Mouse (Mus musculus) B cell, adult 2 months (primary cell): ENCODE data around the gene Clec16a.

Experiments used
- DNase-seq, 2 experiments: peaks; one replicate each; pipeline ENCODE4 v3.0.0; 2022

The Clec16a gene

DNA sequence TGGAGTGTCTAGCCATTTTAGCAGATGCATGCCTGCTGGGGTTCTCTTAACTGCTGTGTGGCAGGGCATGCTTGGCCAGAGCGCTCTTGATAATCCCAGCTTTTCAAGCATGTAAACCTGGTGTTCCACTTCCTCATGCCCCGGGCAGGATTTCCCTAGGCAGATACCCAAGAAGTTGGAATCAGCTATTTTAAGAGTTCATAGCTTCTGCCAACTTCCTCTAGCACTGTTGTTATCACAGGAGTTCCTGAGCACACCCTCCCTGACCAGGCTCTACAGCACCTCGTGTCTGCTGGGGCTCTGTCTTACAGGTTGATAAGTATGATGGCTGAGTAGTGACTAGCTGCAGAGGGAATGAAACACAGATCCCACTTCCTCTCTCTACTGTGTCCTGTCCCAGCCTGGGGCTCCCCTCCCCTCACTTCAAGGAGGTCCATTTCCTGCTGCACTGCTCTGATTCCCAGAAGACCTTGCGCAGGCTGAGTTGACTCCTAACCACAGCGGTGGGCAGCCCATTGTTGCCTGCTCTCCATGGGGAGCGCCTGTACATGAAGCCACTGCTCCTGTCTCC, 144.7 kb downstream of the Clec16a start:
- DNase-seq: no peak

GRCm38 (mm10) chr16:10690442-10690841, 145.3 kb downstream of the Clec16a start:
- DNase-seq: no peak

- DNase-seq: no peak
Measured at GRCm38 (mm10) chr16:10691705-10692104, 146.6 kb downstream of the Clec16a start.

GRCm38 (mm10) chr16:10692848-10693247, 147.7 kb downstream of the Clec16a start:
- no peak for DNase-seq

DNA sequence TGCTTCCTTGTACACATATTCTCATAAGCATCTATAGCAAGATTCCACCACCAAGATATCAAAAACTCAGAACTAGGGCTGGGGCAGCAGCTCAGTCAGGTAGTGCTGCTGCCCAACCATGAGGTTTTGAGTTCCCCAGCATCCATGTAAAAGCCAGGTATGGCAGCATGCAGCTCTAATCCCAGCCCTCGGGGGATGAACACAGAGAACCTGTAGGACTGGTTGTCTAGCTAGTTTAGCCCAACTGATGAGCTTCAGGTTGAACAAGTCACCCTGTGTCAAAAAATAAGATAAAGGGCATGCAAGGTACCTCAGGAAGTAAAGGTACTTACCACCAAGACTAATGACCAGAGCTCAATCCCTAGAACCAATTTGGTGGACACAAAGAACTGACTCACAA, 148.3 kb downstream of the Clec16a start:
- DNase-seq: no peak

- no peak for DNase-seq
Measured at GRCm38 (mm10) chr16:10694414-10694851, 149.3 kb downstream of the Clec16a start.

DNA sequence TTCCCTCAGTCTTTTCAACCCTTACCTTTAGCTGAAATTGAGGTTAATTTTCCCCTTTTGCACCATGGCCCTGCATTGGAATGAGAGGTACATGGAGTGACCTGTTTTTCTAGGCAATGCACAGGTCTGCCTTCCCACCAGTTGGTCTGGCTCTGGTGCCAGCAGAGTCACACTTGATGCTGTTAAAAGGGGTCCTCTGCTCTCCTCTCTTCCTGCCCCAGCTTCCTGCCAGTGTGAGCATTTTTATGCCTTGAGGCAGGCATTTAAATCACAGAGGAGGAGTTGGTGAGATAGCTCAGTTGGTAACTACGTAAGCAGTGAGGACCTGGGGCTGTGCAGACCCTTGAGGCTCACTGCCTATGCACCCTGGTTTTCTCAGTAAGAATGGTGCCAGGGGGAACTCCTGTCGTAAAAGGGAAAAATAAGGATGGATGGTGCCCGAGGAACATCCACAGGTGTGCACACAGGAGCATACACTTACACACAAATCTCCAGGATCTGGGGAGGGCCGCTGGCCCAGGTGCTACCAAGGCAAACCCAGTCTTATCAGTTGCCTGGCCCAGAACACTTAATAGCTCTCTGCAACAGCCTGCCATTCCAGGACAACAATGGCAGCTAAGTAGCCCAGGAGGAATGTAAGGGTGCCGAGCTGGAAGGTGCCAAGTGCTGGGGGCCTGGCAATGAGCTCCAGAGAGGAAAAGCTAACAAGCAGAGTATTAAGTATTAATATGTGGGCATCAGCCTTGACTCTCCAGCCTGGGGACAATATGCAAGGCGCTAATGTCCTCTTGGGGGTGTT, 152.9 kb downstream of the Clec16a start:
- DNase-seq: no peak

- DNase-seq: no peak
Measured at GRCm38 (mm10) chr16:10699316-10699715, 154.2 kb downstream of the Clec16a start.

GRCm38 (mm10) chr16:10700160-10700559, 155.0 kb downstream of the Clec16a start:
- DNase-seq: no peak

DNA sequence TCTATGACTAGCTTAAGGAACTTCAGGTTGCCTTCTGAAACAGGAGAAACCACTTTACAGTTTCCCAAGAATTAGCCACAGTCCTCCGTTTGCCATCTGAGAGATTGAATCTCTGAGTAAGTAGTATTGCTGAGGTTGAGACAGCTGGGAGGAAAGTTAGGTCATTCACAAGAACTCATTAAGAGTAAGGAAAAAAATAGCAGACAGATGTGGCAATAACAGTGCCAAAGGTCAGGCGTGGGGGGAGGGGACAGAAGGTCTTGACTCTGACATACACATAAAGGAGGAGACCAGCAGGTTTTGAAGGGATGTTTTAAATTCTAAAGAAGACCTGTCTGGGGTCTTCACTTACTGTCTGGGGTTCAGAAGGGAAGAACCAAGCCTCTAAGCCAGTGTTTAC, 157.3 kb downstream of the Clec16a start:
- DNase-seq: no peak

DNA sequence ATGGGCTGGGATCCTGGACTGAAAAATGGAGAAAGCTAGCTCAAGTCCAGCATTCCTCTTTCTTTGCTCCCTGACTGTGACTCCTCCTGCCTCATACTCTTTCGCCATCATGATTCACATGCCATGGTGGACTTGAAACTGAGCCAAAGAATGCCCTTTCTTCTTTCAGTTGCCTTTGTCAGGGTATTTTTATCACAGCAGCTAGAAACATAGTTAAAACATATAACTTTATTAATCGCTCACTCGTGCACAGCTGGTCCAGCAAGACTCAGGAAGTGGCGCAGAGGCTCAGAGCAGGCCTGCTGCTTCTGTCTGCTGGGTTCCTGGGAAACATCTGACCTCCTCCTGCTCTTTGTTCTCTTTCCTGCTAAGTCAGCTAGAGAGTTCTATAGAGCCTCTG, 158.8 kb downstream of the Clec16a start:
- DNase-seq: no peak

GRCm38 (mm10) chr16:10705396-10705795, 160.3 kb downstream of the Clec16a start:
- DNase-seq: no peak

DNA sequence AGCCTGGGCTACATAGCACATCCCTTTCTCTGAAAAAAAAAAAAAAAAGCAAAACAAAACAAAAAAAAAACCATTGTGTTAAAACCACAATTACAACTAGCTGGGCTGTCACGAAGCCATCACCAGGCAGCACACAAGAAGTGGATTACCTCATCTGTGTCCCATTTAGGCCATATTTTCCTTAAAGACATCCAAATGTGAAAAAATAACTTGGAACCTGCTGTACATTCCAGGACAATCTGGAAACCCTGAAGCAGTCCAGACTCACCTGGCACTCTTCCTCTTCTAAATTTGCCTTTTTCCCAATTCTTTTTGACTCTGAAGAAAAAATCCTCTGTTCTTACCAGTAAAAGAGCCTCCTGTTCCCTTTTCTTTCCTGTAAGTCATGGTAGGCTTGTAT, 166.4 kb downstream of the Clec16a start:
- DNase-seq: no peak

GRCm38 (mm10) chr16:10713041-10713440, 167.9 kb downstream of the Clec16a start:
- DNase-seq: no peak

GRCm38 (mm10) chr16:10713441-10714239, 168.5 kb downstream of the Clec16a start:
- DNase-seq: no peak

GRCm38 (mm10) chr16:10715211-10715610, 170.1 kb downstream of the Clec16a start:
- no peak for DNase-seq

DNA sequence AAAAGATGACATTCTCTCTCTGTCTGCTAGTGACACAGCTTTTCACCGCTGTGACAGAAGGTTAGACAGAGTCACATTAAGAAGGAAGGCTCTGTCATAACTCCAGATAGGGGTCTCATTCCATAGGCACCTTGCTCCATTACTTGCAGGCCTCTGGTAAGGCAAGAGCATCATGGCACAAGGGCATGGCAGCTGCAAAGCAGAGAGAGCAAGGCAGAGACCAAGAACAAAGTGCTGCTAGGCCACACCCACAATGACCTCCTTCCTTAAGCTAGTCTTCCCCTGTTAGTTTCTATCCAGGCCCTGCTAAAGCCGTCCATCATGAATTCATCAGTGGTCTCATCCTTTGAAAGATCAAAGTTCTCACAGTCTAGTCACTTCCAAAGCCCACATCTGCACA, 170.5 kb downstream of the Clec16a start:
- no peak for DNase-seq

DNA sequence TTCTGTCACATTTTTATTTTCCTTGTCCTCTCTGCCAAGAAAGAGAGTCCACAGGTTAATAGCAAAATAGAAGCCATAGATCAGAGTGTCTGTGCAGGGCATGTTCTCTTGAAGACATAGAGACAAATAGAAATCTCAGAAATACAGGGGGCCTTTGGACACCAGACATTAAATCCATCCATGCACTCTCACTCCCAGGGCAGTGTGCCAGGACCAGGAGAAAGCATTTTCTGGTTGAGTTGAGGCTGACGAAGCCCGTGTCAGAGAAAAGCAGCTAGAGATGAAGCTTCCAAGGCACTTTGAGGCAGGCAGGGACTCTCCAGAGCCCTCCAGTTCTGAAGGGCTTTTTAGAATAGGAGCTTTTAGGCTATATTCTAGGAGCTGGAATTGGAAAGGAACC, 171.6 kb downstream of the Clec16a start:
- no peak for DNase-seq

DNA sequence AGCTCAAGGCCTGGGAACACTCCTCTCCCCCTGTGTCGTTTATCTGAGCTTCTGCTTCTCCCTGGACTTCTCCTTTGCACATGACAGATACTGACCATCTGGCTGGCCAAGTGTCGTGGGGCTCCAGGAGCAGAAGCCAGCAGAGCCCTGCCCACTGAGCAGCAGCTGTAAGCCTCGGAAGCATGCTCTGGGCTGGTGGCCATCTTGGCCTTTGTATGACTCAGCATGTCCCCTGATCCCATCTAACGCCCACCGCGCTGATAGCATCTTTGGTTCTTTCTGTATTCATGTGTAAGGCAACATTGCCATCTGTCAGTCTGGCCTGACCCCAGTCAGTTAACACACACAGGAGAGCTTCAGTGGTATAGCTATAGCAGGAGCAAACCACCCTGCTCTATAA, 174.8 kb downstream of the Clec16a start:
- DNase-seq: no peak

DNA sequence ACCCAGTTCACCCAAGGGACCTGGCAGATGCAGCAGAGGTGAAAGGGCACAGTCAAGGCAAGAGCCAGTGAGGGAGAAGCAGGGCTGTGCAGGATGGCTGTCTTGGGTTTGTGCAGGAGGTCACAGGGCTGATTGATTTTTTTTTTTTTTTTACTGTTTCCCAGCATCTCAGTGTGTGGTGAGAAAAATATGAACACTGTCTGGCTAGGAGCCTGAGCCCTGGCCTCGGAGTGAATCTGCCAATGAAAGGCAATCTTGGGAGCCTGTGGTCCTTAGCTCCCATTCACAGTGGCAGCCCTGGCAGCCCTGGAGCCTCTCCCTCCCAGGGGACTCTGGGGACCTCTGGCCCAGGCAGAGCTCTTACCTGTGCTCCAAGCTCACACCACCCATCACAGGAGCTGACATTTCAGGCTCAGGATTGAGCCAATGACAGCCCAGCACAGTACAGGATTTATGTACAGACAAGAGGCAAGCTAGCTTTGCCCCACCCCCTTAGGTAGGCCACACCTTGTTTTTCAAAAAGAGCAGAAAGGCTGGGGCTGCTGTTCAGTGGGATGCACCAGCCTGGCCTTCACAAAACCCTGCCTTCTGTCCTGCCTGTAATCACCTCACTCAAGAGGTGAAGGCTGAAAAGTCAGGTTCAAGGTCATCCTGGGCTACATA, 177.9 kb downstream of the Clec16a start:
- no peak for DNase-seq

GRCm38 (mm10) chr16:10723816-10724647, 178.9 kb downstream of the Clec16a start:
- DNase-seq: no peak

GRCm38 (mm10) chr16:10725156-10725555, 180.0 kb downstream of the Clec16a start:
- peak in 1 of 2 experiments; percentile 10 for DNase-seq
